Mouse (Mus musculus): Measurements from ENCODE around the gene Ces1c. TPM values are rescaled to one million over a fixed set of nuclear protein-coding genes. Genes with fewer than 3 reads are reported as not detected.

Gene Ces1c
- total and polyA plus RNA-seq, 3 experiments: not detected

DNA sequence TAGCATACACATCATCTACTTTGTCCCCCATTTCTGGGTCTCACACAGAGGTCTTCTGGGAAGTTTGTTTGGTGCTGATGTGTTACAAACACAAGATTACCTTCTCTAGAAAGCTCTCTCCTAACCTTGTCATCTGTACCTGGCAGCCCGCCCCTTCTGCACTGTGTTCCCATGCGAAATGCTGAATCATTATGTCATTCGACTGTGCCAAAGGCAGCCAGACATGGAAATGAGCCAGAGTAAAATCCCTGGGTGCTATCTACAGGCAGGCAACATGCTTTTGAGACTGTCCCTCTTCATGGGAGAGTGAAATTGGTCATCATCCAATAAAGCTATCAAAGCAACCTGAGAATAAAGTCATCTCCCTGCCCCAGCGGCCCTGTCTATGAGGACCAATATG lies 55.8 kb downstream of the Ces1c start:
- TF ChIP-seq POLR2AphosphoS5 (IDR thresholded peaks at IDR 0.05; ENCODE audit: insufficient replicate concordance, low read depth, low read length) (no peak), TAL1 (conservative IDR thresholded peaks at IDR 0.05; ENCODE audit: low read depth, low read length) (no peak), GATA2 (IDR thresholded peaks at IDR 0.05; ENCODE audit: borderline replicate concordance, low read depth, low read length) (no peak), GATA1 (IDR thresholded peaks at IDR 0.05; ENCODE audit: borderline replicate concordance, low read length) (no peak), CTCF (IDR thresholded peaks at IDR 0.05; ENCODE audit: low read depth, low read length) (no peak)
- Histone ChIP-seq H3K4me3 (ENCODE audit: low read depth, low read length) (no peak overlapping the region), H3K36me3 (replicated peaks) (no peaks in the 10 kb centered on the region), H3K4me1 (ENCODE audit: insufficient read depth, low read depth, low read length) (no peaks in the 10 kb centered on the region), H3K9me3 (replicated peaks) (peaks cover 7% of the 10 kb centered on the region), H3K27me3 (ENCODE audit: insufficient read depth, low read length) (no peaks in the 10 kb centered on the region)
- no peak for DNase-seq (ENCODE audit: low spot score)
- ATAC-seq (ENCODE audit: extremely low read depth, insufficient number of reproducible peaks, low FRiP score, poor library complexity, severe bottlenecking): no peak

- H3K27me3 ChIP-seq (ENCODE audit: insufficient read depth, low read length): no peaks in the 10 kb centered on the region
- ATAC-seq (ENCODE audit: extremely low read depth, insufficient number of reproducible peaks, low FRiP score, poor library complexity, severe bottlenecking) (no peak), DNase-seq (ENCODE audit: low spot score) (no peak)
- no peaks in the 10 kb centered on the region for H3K36me3 ChIP-seq (replicated peaks)
- TF ChIP-seq GATA1 (IDR thresholded peaks at IDR 0.05; ENCODE audit: borderline replicate concordance, low read length): no peak
- TF ChIP-seq GATA2 (IDR thresholded peaks at IDR 0.05; ENCODE audit: borderline replicate concordance, low read depth, low read length): no peak
- TF ChIP-seq POLR2AphosphoS5 (IDR thresholded peaks at IDR 0.05; ENCODE audit: insufficient replicate concordance, low read depth, low read length): no peak
- no peak for TF ChIP-seq TAL1 (conservative IDR thresholded peaks at IDR 0.05; ENCODE audit: low read depth, low read length)
- no peak for TF ChIP-seq CTCF (IDR thresholded peaks at IDR 0.05; ENCODE audit: low read depth, low read length)
- H3K4me3 ChIP-seq (ENCODE audit: low read depth, low read length): no peak overlapping the region
- no peaks in the 10 kb centered on the region for H3K4me1 ChIP-seq (ENCODE audit: insufficient read depth, low read depth, low read length)
- H3K9me3 ChIP-seq (replicated peaks): no peaks in the 10 kb centered on the region
Observed at GRCm38 (mm10) chr8:93063416-93064117, 67.5 kb downstream of the Ces1c start.

DNA sequence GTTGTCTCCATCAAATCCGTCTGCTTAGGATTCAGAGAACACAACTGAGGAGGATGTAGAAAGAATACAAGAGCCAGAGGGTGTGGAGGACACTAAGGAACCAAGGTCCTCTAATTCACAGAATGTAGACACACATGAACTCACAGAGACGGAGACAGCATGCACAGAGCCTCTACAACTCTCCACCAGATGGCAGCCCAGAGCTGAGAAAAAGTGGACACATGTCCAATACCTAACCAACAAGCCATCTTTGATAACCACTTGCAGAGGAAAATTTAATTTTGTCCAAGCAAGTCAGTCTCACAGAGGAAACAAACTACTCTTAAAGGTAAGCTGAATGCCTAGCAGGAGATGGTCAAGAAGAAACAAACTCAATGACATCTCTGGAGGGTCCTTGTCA lies 71.9 kb downstream of the Ces1c start:
- Histone ChIP-seq H3K4me3 (ENCODE audit: low read depth, low read length) (no peak overlapping the region), H3K4me1 (ENCODE audit: insufficient read depth, low read depth, low read length) (no peaks in the 10 kb centered on the region), H3K9me3 (replicated peaks) (peaks cover 2% of the 10 kb centered on the region; the same call in 1 of the 2 replicates), H3K27me3 (ENCODE audit: insufficient read depth, low read length) (no peaks in the 10 kb centered on the region), H3K36me3 (replicated peaks) (no peaks in the 10 kb centered on the region)
- TF ChIP-seq GATA2 (IDR thresholded peaks at IDR 0.05; ENCODE audit: borderline replicate concordance, low read depth, low read length) (no peak), POLR2AphosphoS5 (IDR thresholded peaks at IDR 0.05; ENCODE audit: insufficient replicate concordance, low read depth, low read length) (no peak), TAL1 (conservative IDR thresholded peaks at IDR 0.05; ENCODE audit: low read depth, low read length) (no peak), GATA1 (IDR thresholded peaks at IDR 0.05; ENCODE audit: borderline replicate concordance, low read length) (no peak), CTCF (IDR thresholded peaks at IDR 0.05; ENCODE audit: low read depth, low read length) (no peak)
- ATAC-seq (ENCODE audit: extremely low read depth, insufficient number of reproducible peaks, low FRiP score, poor library complexity, severe bottlenecking): no peak
- DNase-seq (ENCODE audit: low spot score): no peak

DNA sequence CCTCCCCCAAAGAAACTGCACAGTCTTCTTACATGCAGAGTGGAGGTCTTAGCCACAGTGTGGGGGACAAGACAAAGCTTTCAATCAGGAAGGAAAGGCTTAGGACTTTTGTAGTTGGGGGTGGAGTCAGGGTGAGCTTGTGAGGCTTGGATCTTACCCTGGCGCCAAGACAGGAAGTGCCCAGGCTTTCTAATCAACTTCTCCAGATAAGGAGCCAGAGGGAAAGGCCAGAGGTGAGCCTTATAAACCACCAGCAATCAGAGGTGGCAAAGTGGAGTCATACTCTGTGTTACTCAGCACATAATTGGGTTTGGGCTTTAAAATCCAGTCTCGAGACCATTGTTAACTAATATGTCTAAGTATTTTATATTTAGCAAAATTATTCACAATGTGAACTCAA lies 75.8 kb downstream of the Ces1c start:
- Histone ChIP-seq H3K36me3 (replicated peaks) (no peaks in the 10 kb centered on the region), H3K4me1 (ENCODE audit: insufficient read depth, low read depth, low read length) (no peaks in the 10 kb centered on the region), H3K9me3 (replicated peaks) (peaks cover 2% of the 10 kb centered on the region; the same call in 1 of the 2 replicates), H3K27me3 (ENCODE audit: insufficient read depth, low read length) (no peaks in the 10 kb centered on the region), H3K4me3 (ENCODE audit: low read depth, low read length) (no peak overlapping the region)
- TF ChIP-seq TAL1 (conservative IDR thresholded peaks at IDR 0.05; ENCODE audit: low read depth, low read length): no peak
- TF ChIP-seq GATA2 (IDR thresholded peaks at IDR 0.05; ENCODE audit: borderline replicate concordance, low read depth, low read length): no peak
- no peak for TF ChIP-seq POLR2AphosphoS5 (IDR thresholded peaks at IDR 0.05; ENCODE audit: insufficient replicate concordance, low read depth, low read length)
- TF ChIP-seq CTCF (IDR thresholded peaks at IDR 0.05; ENCODE audit: low read depth, low read length): no peak
- no peak for TF ChIP-seq GATA1 (IDR thresholded peaks at IDR 0.05; ENCODE audit: borderline replicate concordance, low read length)
- DNase-seq (ENCODE audit: low spot score) (no peak), ATAC-seq (ENCODE audit: extremely low read depth, insufficient number of reproducible peaks, low FRiP score, poor library complexity, severe bottlenecking) (no peak)

Other genes starting within 250 kb of the Ces1c start
- gene Capns2, start 229.9 kb downstream of the Ces1c start, total RNA-seq (2014; fragmentation: Nextera tagmentation): not detected in 2 replicates
- gene Capns2, start 229.9 kb downstream of the Ces1c start, total RNA-seq (2017): not detected in 2 replicates
- gene Capns2, start 229.9 kb downstream of the Ces1c start, polyA plus RNA-seq (2012): not detected in 2 replicates
- gene Slc6a2, start 171.2 kb downstream of the Ces1c start, total RNA-seq (2014; fragmentation: Nextera tagmentation): not detected in 2 replicates
- under 0.01 TPM in 1 of 2 replicates, not detected in the other for gene Slc6a2, start 171.2 kb downstream of the Ces1c start, total RNA-seq (2017)
- gene Slc6a2, start 171.2 kb downstream of the Ces1c start, polyA plus RNA-seq (2012): not detected in 2 replicates
- not detected in 2 replicates for gene Ces1a, start 83.1 kb downstream of the Ces1c start, total RNA-seq (2014; fragmentation: Nextera tagmentation)
- gene Ces1a, start 83.1 kb downstream of the Ces1c start, total RNA-seq (2017): 0.05 TPM in 1 of 2 replicates, not detected in the other
- gene Ces1a, start 83.1 kb downstream of the Ces1c start, polyA plus RNA-seq (2012): not detected in 2 replicates
- not detected in 2 replicates for gene Ces1b, start 51.3 kb downstream of the Ces1c start, total RNA-seq (2014; fragmentation: Nextera tagmentation)
- 0.05 TPM in 1 of 2 replicates, not detected in the other for gene Ces1b, start 51.3 kb downstream of the Ces1c start, total RNA-seq (2017)
- not detected in 2 replicates for gene Ces1b, start 51.3 kb downstream of the Ces1c start, polyA plus RNA-seq (2012)
- not detected in 2 replicates for gene Ces1d, start 66.6 kb upstream of the Ces1c start, total RNA-seq (2014; fragmentation: Nextera tagmentation)
- gene Ces1d, start 66.6 kb upstream of the Ces1c start, total RNA-seq (2017): not detected in 2 replicates
- gene Ces1d, start 66.6 kb upstream of the Ces1c start, polyA plus RNA-seq (2012): not detected in 2 replicates
- gene Ces1e, start 98.3 kb upstream of the Ces1c start, total RNA-seq (2014; fragmentation: Nextera tagmentation): not detected in 2 replicates
- not detected in 2 replicates for gene Ces1e, start 98.3 kb upstream of the Ces1c start, total RNA-seq (2017)
- not detected in 2 replicates for gene Ces1e, start 98.3 kb upstream of the Ces1c start, polyA plus RNA-seq (2012)
- gene Ces1f, start 148.5 kb upstream of the Ces1c start, total RNA-seq (2014; fragmentation: Nextera tagmentation): not detected in 2 replicates
- not detected in 2 replicates for gene Ces1f, start 148.5 kb upstream of the Ces1c start, total RNA-seq (2017)
- not detected in 2 replicates for gene Ces1f, start 148.5 kb upstream of the Ces1c start, polyA plus RNA-seq (2012)
- not detected in 2 replicates for gene Ces1g, start 206.0 kb upstream of the Ces1c start, total RNA-seq (2014; fragmentation: Nextera tagmentation)
- 0.05 TPM in 1 of 2 replicates, not detected in the other for gene Ces1g, start 206.0 kb upstream of the Ces1c start, total RNA-seq (2017)
- gene Ces1g, start 206.0 kb upstream of the Ces1c start, polyA plus RNA-seq (2012): not detected in 2 replicates
- not detected in 2 replicates for gene Ces1h, start 248.4 kb upstream of the Ces1c start, total RNA-seq (2014; fragmentation: Nextera tagmentation)
- gene Ces1h, start 248.4 kb upstream of the Ces1c start, total RNA-seq (2017): not detected in 2 replicates
- gene Ces1h, start 248.4 kb upstream of the Ces1c start, polyA plus RNA-seq (2012): not detected in 2 replicates